Mouse (Mus musculus) myocyte (in vitro differentiated cells): Measurements from ENCODE around the gene Tbx21.

Experiments
- CEBPB ChIP-seq: IDR thresholded peaks from 2 replicates; pipeline ENCODE4 v1.6.1; 2011; ENCODE audit warnings: mild to moderate bottlenecking, moderate library complexity; ENCODE audit not compliant: poor library complexity, insufficient read depth, severe bottlenecking
- E2F4 ChIP-seq: IDR thresholded peaks from one replicate; pipeline ENCODE4 v1.6.1; 2011; ENCODE audit warnings: mild to moderate bottlenecking, control low read depth, moderate library complexity; ENCODE audit not compliant: insufficient read depth
- MAX ChIP-seq: IDR thresholded peaks from one replicate; pipeline ENCODE4 v1.6.1; 2011; ENCODE audit warnings: low read depth, mild to moderate bottlenecking, control low read depth
- MYOG ChIP-seq, 3 experiments: IDR thresholded peaks; one replicate each; pipeline ENCODE4 v1.6.1; 2011; ENCODE audit warnings: control low read depth in 2 of 3, low read depth in 2 of 3, mild to moderate bottlenecking in 2 of 3; ENCODE audit not compliant: insufficient read length in 2 of 3, control insufficient read depth in 1 of 3, insufficient read depth in 1 of 3
- POLR2A ChIP-seq: IDR thresholded peaks from one replicate; pipeline ENCODE4 v1.6.1; 2011; ENCODE audit warnings: low read depth, mild to moderate bottlenecking, control low read depth, moderate library complexity; ENCODE audit not compliant: insufficient read length
- POLR2AphosphoS2 ChIP-seq: IDR thresholded peaks from one replicate; pipeline ENCODE4 v1.6.1; 2011; ENCODE audit warnings: low read depth, control low read depth; ENCODE audit not compliant: insufficient read length
- TCF12 ChIP-seq: IDR thresholded peaks from one replicate; pipeline ENCODE4 v1.6.1; 2011; ENCODE audit warnings: mild to moderate bottlenecking, control low read depth; ENCODE audit not compliant: poor library complexity, insufficient read depth, severe bottlenecking
- USF1 ChIP-seq: IDR thresholded peaks from one replicate; pipeline ENCODE4 v1.6.1; 2011; ENCODE audit warnings: low read depth, mild to moderate bottlenecking, control low read depth, moderate library complexity

DNA sequence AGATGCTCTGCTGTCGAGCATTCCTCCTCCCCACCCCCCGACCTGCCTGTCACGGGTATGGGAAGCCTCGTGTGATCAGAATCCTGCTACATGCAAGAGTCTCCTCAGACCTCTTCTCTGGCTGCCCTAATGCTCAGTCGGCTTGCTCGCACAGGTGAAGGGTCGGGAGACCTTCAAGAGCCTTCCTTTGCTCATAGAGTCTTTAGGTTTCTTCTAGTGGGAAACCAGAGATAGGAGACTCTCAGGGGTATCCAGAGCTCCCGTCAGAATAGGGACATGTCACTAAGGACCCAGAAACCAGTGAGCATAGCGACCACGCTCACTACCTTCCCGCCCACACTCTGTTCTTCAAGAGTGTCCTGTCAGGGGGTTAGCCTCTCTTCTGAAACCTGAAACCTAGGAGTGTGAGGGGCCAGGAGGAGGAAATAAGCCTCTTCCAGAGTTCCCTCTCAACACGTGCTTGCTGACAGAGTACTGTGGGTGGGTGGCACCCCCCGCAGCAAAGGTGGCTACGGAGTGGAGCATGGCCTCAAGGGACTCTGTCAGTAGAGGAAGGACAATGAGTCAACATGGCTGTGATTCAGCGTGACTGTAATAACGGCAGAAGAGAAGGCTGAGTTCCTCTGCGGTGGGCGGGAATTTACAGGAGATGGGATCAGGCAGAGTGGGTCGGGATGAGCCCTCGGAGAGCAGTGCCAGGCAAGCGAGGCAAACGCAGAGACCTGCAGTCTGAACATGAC, 31.6 kb downstream of the Tbx21 start:
- TF ChIP-seq POLR2AphosphoS2 (no peak), MAX (peak; percentile 22), POLR2A (no peak), USF1 (no peak), E2F4 (no peak), CEBPB (no peak), TCF12 (no peak), MYOG (IDR thresholded peaks at IDR 0.05; ENCODE audit: control insufficient read depth in 1 of 3, insufficient read depth in 1 of 3, insufficient read length in 2 of 3, low read depth in 2 of 3) (no peak)
